Mouse (Mus musculus) limb, embryonic 14.5 days (tissue): ENCODE data around the gene Naa40. TPM values are rescaled to one million over a fixed set of nuclear protein-coding genes. Genes with fewer than 3 reads are reported as not detected.

Experiments used
- ATAC-seq: fragments of 200-750 bp; cut with Nextera tagmentation; 2 replicates; pipeline ENCODE4 v1.8.0; 2017; ENCODE audit warnings: low read depth, moderate number of reproducible peaks, moderate TSS enrichment; ENCODE audit not compliant: low FRiP score
- DNase-seq: peaks from one replicate; pipeline ENCODE4 v3.0.0-alpha.2; 2015; ENCODE audit warnings: low spot score
- H3K27ac ChIP-seq: fragments of 300-500 bp; sonication (generic); replicated peaks from 2 replicates; pipeline ENCODE4 v1.5.1; 2014; ENCODE audit warnings: low read depth, mild to moderate bottlenecking, low read length, moderate library complexity, mixed read lengths
- H3K27me3 ChIP-seq: fragments of 300-500 bp; sonication (generic); 2 replicates; pipeline ENCODE4 v1.6.1; 2014; ENCODE audit warnings: low read length, mixed read lengths; ENCODE audit not compliant: control insufficient read depth, insufficient read depth
- H3K36me3 ChIP-seq: fragments of 300-500 bp; sonication (generic); 2 replicates; pipeline ENCODE4 v1.6.1; 2014; ENCODE audit warnings: mild to moderate bottlenecking, low read length, moderate library complexity, mixed read lengths; ENCODE audit not compliant: control insufficient read depth, insufficient read depth
- H3K4me1 ChIP-seq: fragments of 300-500 bp; sonication (generic); 2 replicates; pipeline ENCODE4 v1.6.1; 2014; ENCODE audit warnings: antibody characterized with exemption, low read length, mixed read lengths; ENCODE audit not compliant: control insufficient read depth, insufficient read depth
- H3K4me2 ChIP-seq: fragments of 300-500 bp; sonication (generic); replicated peaks from 2 replicates; pipeline ENCODE4 v1.6.1; 2014; ENCODE audit warnings: low read depth, mild to moderate bottlenecking, low read length, moderate library complexity; ENCODE audit not compliant: severe bottlenecking
- H3K4me3 ChIP-seq: fragments of 300-500 bp; sonication (generic); replicated peaks from 2 replicates; pipeline ENCODE4 v1.5.1; 2014; ENCODE audit warnings: low read length
- H3K9ac ChIP-seq: fragments of 300-500 bp; sonication (generic); 2 replicates; pipeline ENCODE4 v1.6.1; 2014; ENCODE audit warnings: mild to moderate bottlenecking, low read depth, low read length, moderate library complexity; ENCODE audit not compliant: severe bottlenecking
- H3K9me3 ChIP-seq: fragments of 300-500 bp; sonication (generic); 2 replicates; pipeline ENCODE4 v1.6.1; 2016; ENCODE audit warnings: low read length; ENCODE audit not compliant: control insufficient read depth
- POLR2A ChIP-seq: fragments of 200-500 bp; IDR thresholded peaks from 2 replicates; pipeline ENCODE4 v1.8.0; 2012; ENCODE audit warnings: inconsistent platforms, mild to moderate bottlenecking, moderate library complexity, borderline replicate concordance; ENCODE audit not compliant: insufficient read depth, insufficient read length; ENCODE audit errors: extremely low read depth
- WGBS: fragments of 180-500 bp; shearing (Covaris S2); extraction: QIAGEN DNeasy Blood & Tissue Kit; methylation state at CpG from one replicate; pipeline ENCODE4 v1.1.7; 2014; 5-methylcytosine and 5-hydroxymethylcytosine counted together
- polyA plus RNA-seq, 2 experiments: library from polyadenylated mRNA; depleted of rRNA in 1 of 2; stranded (reverse) in 1 of 2; unstranded in 1 of 2; fragments of >200 nt; fragmentation: Nextera tagmentation in 1 of 2; extraction: Ambion mirVana in 1 of 2; gene quantifications; 2 replicates each; pipeline versions ENCODE4 v1.2.1 to v1.2.3; 2012 to 2014

Naa40 gene
- polyA plus RNA-seq, 2 experiments: 50.1 to 55.9 TPM

DNA sequence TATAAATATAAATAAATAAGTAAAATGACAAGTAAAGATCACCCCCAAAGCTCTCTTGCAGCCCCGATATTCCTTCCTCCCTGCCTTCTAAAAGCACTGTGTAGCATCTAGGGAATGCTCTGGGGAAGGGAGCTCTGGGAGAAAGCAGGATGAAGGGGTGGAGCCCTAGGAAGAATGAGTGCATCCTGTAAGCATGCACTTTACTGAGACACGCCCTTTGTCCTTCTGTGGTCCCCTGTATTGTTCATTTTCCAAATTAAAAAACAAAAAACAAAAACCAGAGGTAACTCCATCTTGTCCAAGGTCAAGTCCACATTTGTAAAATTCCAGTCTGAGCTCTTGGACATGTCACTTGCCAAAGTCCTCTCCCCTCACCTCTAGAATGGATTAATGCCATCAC, 36.1 kb downstream of the Naa40 start:
- no peak for ATAC-seq
- no peaks in the 10 kb centered on the region for H3K9me3 ChIP-seq
- H3K4me1 ChIP-seq: peaks cover 18% of the 10 kb centered on the region
- H3K27me3 ChIP-seq: no peaks in the 10 kb centered on the region
- H3K27ac ChIP-seq: no peak overlapping the region
- H3K9ac ChIP-seq: peak overlapping the region; percentile 78; the same call in 1 of the 2 replicates
- H3K4me3 ChIP-seq: peak overlapping the region; percentile 78
- H3K36me3 ChIP-seq: peaks cover 38% of the 10 kb centered on the region
- no peak for TF ChIP-seq POLR2A
- DNase-seq: no peak
- H3K4me2 ChIP-seq: peak overlapping the region; percentile 62
- 69% methylated on average over 2 of the region's 2 CpGs for WGBS

DNA sequence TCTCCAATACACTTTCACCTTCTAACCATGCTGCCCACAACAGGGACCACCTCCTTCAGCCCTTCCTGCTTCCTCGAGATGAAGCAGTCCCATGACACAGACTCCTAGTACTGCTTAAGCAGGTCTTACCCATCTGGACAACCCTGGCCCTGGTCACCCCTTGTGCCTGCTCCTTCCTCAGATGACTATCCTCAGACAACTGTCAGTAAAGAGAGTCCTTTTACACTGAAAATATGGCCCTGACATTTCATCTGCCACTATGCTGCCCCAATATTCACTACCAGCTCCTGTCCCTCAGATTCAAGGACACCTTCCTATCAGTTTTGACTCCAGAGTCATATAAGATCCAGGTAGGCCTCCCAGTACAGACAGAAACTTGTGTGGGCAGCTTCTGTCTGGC, 40.6 kb downstream of the Naa40 start:
- DNase-seq: no peak
- Histone ChIP-seq H3K4me2 (no peak overlapping the region), H3K4me3 (no peak overlapping the region), H3K27me3 (no peaks in the 10 kb centered on the region), H3K9me3 (no peaks in the 10 kb centered on the region), H3K4me1 (peaks cover 17% of the 10 kb centered on the region), H3K36me3 (peaks cover 67% of the 10 kb centered on the region), H3K27ac (no peak overlapping the region), H3K9ac (no peak overlapping the region)
- no peak for ATAC-seq
- 65% methylated on average over 1 of the region's 1 CpGs for WGBS
- TF ChIP-seq POLR2A: no peak

DNA sequence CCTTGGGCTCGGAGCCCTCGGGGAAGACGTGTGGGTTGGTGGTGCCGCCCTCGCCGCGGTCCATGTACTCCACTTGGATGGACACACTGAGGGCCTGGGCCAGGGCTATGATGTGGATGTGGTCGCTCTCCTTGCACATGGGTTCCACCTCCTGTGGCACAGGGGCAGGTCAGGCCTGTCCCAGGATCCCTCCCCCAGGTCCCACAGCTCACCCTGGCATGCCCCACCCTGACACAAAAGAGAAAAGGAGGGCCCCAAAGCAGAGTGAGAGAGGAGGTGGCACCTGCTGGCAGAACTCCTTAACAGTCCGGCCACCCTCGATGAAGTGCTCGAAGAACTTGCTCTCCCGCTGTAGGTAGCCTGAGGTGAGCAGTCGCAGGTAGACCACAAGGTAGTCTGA, 41.9 kb downstream of the Naa40 start:
- WGBS: 94% methylated on average over 13 of the region's 13 CpGs
- no peak for TF ChIP-seq POLR2A
- no peaks in the 10 kb centered on the region for H3K9me3 ChIP-seq
- DNase-seq (no peak), ATAC-seq (no peak)
- H3K27ac ChIP-seq: no peak overlapping the region
- H3K36me3 ChIP-seq: peaks cover 67% of the 10 kb centered on the region
- no peaks in the 10 kb centered on the region for H3K27me3 ChIP-seq
- no peak overlapping the region for H3K9ac ChIP-seq
- no peak overlapping the region for H3K4me3 ChIP-seq
- H3K4me2 ChIP-seq: no peak overlapping the region
- H3K4me1 ChIP-seq: peaks cover 8% of the 10 kb centered on the region

DNA sequence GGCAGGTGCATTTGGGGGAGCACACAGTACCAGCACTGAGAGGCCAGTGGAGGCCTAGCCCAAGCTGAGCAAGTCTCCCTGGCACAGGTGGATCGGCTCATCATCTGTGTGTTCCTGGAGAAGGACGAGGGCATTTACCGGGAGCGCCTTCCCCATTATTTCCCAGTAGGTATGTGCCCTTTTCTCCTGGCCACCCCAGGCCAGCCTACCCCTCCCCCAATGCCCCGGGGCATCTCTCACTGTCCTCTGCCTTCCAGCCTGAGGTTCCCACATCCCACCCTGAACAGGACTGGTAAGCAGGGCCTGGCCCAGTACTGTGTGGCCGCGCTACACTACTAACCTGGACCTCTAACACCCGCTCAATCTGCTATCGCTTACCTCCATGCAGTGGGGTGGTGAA, 43.5 kb downstream of the Naa40 start:
- ATAC-seq (peak; percentile 21; the same call in 1 of the 2 replicates), DNase-seq (no peak)
- Histone ChIP-seq H3K36me3 (peaks cover 51% of the 10 kb centered on the region), H3K27me3 (no peaks in the 10 kb centered on the region), H3K27ac (no peak overlapping the region), H3K4me2 (no peak overlapping the region), H3K4me3 (no peak overlapping the region), H3K9ac (no peak overlapping the region), H3K4me1 (peaks cover 8% of the 10 kb centered on the region), H3K9me3 (no peaks in the 10 kb centered on the region)
- WGBS: 77% methylated on average over 9 of the region's 9 CpGs
- TF ChIP-seq POLR2A: no peak

DNA sequence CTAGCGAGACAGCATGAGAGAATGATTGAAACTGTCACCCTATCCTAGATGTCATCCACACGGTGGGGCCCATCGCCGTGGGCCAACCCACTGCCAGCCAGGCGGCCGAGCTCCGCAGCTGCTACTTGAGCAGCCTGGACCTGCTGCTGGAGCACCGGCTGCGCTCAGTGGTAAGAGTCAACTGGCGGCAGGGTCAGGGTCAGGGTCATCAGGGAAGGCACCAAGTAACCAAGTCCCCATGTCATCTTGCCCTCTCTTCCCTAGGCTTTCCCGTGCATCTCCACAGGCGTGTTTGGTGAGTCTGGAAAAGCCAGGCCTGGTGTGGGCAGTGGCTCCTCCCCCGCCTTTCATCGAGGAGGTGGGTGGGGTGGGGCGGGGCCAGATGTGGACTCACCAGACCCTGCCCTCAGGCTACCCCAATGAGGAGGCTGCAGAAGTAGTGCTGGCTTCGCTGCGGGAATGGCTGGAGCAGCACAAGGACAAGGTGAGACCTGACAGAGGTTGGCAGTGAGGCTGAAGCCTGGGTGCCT, 44.2 kb downstream of the Naa40 start:
- no peak for TF ChIP-seq POLR2A
- no peak overlapping the region for H3K27ac ChIP-seq
- 6% methylated on average over 13 of the region's 17 CpGs for WGBS
- H3K4me3 ChIP-seq: no peak overlapping the region
- ATAC-seq (peak; percentile 53), DNase-seq (no peak)
- H3K9ac ChIP-seq: no peak overlapping the region
- H3K4me2 ChIP-seq: no peak overlapping the region
- H3K4me1 ChIP-seq: peaks cover 8% of the 10 kb centered on the region
- peaks cover 47% of the 10 kb centered on the region for H3K36me3 ChIP-seq
- H3K27me3 ChIP-seq: no peaks in the 10 kb centered on the region
- H3K9me3 ChIP-seq: no peaks in the 10 kb centered on the region
